Mouse (Mus musculus) stomach, embryonic 15.5 days (tissue): ENCODE results near the gene Stk32c. TPM values are rescaled to one million over a fixed set of nuclear protein-coding genes. Genes with fewer than 3 reads are reported as not detected.
A peak's percentile ranks its signal among the peaks of the same experiment; 100 is the strongest.

Experiments used
- ATAC-seq: fragments of 200-750 bp; cut with Nextera tagmentation; 2 replicates; pipeline ENCODE4 v1.8.0; 2017; ENCODE audit warnings: low read depth, moderate number of reproducible peaks, moderate TSS enrichment; ENCODE audit not compliant: insufficient read depth, low FRiP score
- H3K27ac ChIP-seq: fragments of 300-500 bp; sonication (generic); 2 replicates; pipeline ENCODE4 v1.5.1; 2015; ENCODE audit warnings: mild to moderate bottlenecking, inconsistent platforms
- H3K27me3 ChIP-seq: fragments of 300-500 bp; sonication (generic); replicated peaks from 2 replicates; pipeline ENCODE4 v1.6.1; 2015; ENCODE audit warnings: inconsistent platforms
- H3K36me3 ChIP-seq: fragments of 300-500 bp; sonication (generic); 2 replicates; pipeline ENCODE4 v1.6.1; 2015; ENCODE audit warnings: inconsistent platforms
- H3K4me1 ChIP-seq: fragments of 300-500 bp; sonication (generic); 2 replicates; pipeline ENCODE4 v1.6.1; 2015; ENCODE audit warnings: inconsistent platforms
- H3K4me2 ChIP-seq: fragments of 300-500 bp; sonication (generic); 2 replicates; pipeline ENCODE4 v1.6.1; 2015; ENCODE audit warnings: mild to moderate bottlenecking, inconsistent platforms
- H3K4me3 ChIP-seq: fragments of 300-500 bp; sonication (generic); replicated peaks from 2 replicates; pipeline ENCODE4 v1.5.1; 2015; ENCODE audit warnings: inconsistent platforms
- H3K9ac ChIP-seq: fragments of 300-500 bp; sonication (generic); 2 replicates; pipeline ENCODE4 v1.6.1; 2015; ENCODE audit warnings: inconsistent platforms
- H3K9me3 ChIP-seq: fragments of 300-500 bp; sonication (generic); 2 replicates; pipeline ENCODE4 v1.6.1; 2016; ENCODE audit warnings: inconsistent platforms
- WGBS: fragments of 180-500 bp; shearing (Covaris S2); methylation state at CpG from one replicate; pipeline ENCODE4 v1.1.7; 2015; 5-methylcytosine and 5-hydroxymethylcytosine counted together
- polyA plus RNA-seq: library from polyadenylated mRNA; unstranded; fragments of >200 nt; fragmentation: Nextera tagmentation; extraction: Ambion mirVana; gene quantifications from 2 replicates; pipeline ENCODE4 v1.2.1, GENCODE M21; 2015

Gene Stk32c
- polyA plus RNA-seq, 1 experiment from 2014 or later: 0.23 TPM

DNA sequence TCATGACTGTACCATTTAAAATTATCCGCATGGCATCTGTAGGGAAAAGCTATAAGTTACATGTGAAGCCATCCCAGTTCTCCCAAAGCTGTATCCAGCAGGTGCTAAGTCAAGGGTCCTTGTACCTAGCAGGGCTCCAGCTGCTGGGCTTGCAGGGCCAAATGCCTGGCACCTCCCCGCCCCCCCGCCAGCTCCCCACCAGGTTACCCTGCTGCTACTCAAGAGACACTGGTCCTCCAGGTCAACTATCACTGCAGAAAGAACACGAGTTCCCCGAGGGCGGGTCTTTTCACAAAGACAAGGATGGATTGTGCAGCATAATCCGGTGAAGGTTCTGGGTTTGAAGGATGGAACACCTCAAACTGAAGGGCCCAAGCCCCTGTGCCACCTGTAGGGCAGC lies 25.8 kb downstream of the Stk32c start:
- H3K9ac ChIP-seq: no peak overlapping the region
- H3K27ac ChIP-seq: no peak overlapping the region
- H3K36me3 ChIP-seq: no peaks in the 10 kb centered on the region
- H3K4me3 ChIP-seq: peak overlapping the region; percentile 65
- ATAC-seq: no peak
- WGBS: 32% methylated on average over 7 of the region's 7 CpGs
- peaks cover 28% of the 10 kb centered on the region for H3K27me3 ChIP-seq
- H3K4me2 ChIP-seq: peak overlapping the region; percentile 100
- H3K4me1 ChIP-seq: peaks cover 12% of the 10 kb centered on the region; the same call in 1 of the 2 replicates
- H3K9me3 ChIP-seq: no peaks in the 10 kb centered on the region

DNA sequence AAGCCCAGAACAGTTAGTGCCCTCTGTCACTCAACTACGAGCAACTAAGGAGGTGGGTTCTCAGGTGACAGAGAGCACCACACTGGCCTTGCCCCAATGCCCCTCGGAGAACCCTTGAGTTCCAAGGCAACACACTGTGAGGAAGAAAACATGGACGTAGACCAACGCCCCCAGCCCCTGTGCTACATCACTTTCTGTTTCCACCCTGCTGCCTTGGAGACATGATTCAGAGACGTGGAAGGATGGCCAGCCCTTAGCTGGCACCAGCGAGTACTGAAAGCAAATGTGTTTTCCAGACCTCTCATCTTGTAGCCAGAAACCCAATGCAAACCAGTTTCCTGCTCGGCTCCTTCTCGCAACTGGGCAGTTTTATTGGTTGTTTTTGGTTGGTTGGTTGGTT lies 26.7 kb downstream of the Stk32c start:
- 76% methylated on average over 8 of the region's 8 CpGs for WGBS
- H3K27ac ChIP-seq: no peak overlapping the region
- H3K9me3 ChIP-seq: no peaks in the 10 kb centered on the region
- H3K4me1 ChIP-seq: peaks cover 12% of the 10 kb centered on the region; the same call in 1 of the 2 replicates
- ATAC-seq: no peak
- H3K27me3 ChIP-seq: peaks cover 28% of the 10 kb centered on the region
- no peak overlapping the region for H3K4me2 ChIP-seq
- no peak overlapping the region for H3K4me3 ChIP-seq
- no peak overlapping the region for H3K9ac ChIP-seq
- H3K36me3 ChIP-seq: no peaks in the 10 kb centered on the region

DNA sequence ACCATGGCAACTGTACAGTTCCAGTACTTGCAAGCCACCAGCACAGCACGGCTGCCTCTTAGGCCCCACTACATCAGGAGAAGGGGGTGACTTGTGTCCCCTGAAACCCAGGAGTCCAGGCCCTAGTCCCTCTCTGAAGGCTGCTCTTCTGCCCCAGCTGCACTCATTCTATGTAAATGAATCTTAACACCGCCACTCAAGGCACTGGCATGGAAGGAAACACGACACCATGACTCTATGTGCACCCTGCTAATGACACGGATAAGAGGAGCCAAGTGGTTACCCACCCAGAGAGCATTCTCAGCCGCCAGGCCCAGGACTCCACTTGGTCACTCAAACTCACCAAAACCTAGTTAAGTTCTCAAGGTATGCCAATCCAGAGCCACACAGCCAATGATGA lies 27.1 kb downstream of the Stk32c start:
- no peak overlapping the region for H3K4me2 ChIP-seq
- H3K27me3 ChIP-seq: peaks cover 28% of the 10 kb centered on the region
- no peak for ATAC-seq
- 53% methylated on average over 5 of the region's 5 CpGs for WGBS
- H3K27ac ChIP-seq: no peak overlapping the region
- no peak overlapping the region for H3K9ac ChIP-seq
- no peaks in the 10 kb centered on the region for H3K36me3 ChIP-seq
- peaks cover 12% of the 10 kb centered on the region; the same call in 1 of the 2 replicates for H3K4me1 ChIP-seq
- no peak overlapping the region for H3K4me3 ChIP-seq
- no peaks in the 10 kb centered on the region for H3K9me3 ChIP-seq

DNA sequence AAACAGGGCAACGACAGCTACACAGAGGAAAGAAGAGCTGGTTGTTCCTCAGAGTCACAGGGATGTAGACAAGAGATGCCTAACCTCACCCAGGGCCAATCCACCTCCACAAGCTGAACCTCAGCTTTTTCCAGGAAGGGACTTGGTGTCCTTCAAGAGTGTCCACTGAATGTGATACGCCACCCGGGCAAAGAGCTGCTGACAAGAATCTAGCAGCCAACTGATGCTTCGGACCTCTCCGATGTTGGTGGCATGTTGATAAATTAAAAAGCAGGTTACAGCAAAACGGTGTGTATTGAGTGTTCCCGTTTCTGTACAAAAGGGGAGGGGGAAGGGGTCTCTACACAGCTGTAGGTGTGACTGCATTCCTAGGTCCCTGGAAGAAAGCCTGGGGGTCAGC lies 28.3 kb downstream of the Stk32c start:
- no peak overlapping the region for H3K4me2 ChIP-seq
- H3K4me1 ChIP-seq: peaks cover 12% of the 10 kb centered on the region; the same call in 1 of the 2 replicates
- H3K9me3 ChIP-seq: no peaks in the 10 kb centered on the region
- ATAC-seq: no peak
- H3K4me3 ChIP-seq: no peak overlapping the region
- no peaks in the 10 kb centered on the region for H3K36me3 ChIP-seq
- WGBS: 66% methylated on average over 7 of the region's 7 CpGs
- no peak overlapping the region for H3K9ac ChIP-seq
- H3K27ac ChIP-seq: no peak overlapping the region
- H3K27me3 ChIP-seq: peaks cover 28% of the 10 kb centered on the region

DNA sequence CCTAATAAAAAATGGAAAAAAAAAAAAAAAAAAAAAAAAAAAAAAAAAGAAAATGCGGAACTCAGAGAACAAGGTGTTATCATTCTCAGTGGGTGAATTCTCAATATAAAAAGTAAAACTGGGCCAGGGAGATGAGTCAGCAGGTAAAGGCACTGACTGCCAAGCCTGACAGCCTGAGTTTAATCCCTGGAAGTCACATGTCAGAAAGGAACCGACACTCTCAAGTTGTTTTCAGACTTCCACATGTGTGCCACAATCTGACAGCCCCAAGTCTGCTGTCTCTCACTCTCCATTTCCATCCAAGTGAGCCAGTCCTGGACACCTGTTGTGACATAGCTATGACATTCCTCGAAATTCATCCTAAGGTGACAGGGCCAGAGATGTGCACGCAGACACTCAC lies 28.7 kb downstream of the Stk32c start:
- Histone ChIP-seq H3K27me3 (peaks cover 28% of the 10 kb centered on the region), H3K4me2 (no peak overlapping the region), H3K27ac (no peak overlapping the region), H3K4me3 (no peak overlapping the region), H3K4me1 (peaks cover 12% of the 10 kb centered on the region; the same call in 1 of the 2 replicates), H3K9me3 (no peaks in the 10 kb centered on the region), H3K36me3 (no peaks in the 10 kb centered on the region), H3K9ac (no peak overlapping the region)
- ATAC-seq: no peak
- 76% methylated on average over 4 of the region's 4 CpGs for WGBS

DNA sequence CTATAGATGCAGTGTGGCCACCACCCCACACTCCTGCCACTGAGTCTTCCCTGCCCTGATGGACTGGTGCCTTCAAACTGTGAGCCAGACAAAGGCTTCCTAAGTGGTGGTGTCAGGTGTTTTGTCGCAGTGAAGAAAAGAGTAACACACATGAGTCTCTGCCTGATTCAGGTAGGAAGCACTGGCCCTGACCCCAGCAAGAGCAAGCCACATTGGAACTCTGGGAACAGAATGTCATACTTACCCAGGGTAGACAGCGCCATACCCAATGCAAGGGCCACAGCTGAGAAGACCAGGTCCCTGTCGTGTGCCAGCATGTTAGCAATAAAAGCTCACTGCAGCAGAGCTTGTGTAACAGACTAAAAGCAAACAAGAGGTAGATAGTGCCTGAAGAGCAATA lies 33.0 kb downstream of the Stk32c start:
- Histone ChIP-seq H3K27ac (no peak overlapping the region), H3K36me3 (no peaks in the 10 kb centered on the region), H3K4me2 (no peak overlapping the region), H3K27me3 (no peaks in the 10 kb centered on the region), H3K4me1 (no peaks in the 10 kb centered on the region), H3K9ac (no peak overlapping the region), H3K4me3 (no peak overlapping the region), H3K9me3 (no peaks in the 10 kb centered on the region)
- ATAC-seq: no peak
- WGBS: 95% methylated on average over 3 of the region's 3 CpGs

DNA sequence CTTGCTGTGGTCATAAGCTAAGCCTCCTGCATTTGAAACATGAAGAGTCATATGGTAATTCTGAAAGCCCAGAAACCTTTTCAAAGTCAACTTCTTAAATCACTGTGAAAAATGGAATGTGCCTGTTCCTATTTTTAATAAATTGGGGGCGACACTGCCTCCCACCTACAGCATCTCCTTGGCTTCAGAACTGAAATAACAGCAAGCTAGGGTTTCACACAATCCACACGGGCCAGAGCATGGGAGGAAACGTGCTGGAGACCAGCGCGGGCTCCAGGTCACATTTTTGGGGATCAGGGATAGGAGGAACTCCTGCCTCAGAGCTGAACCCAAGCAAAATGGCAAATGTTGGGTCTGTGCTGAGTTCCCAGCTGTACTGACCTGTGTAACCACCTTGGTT lies 33.8 kb downstream of the Stk32c start:
- no peak for ATAC-seq
- no peaks in the 10 kb centered on the region for H3K36me3 ChIP-seq
- no peak overlapping the region for H3K9ac ChIP-seq
- H3K27me3 ChIP-seq: no peaks in the 10 kb centered on the region
- H3K4me2 ChIP-seq: no peak overlapping the region
- no peaks in the 10 kb centered on the region for H3K9me3 ChIP-seq
- no peak overlapping the region for H3K27ac ChIP-seq
- H3K4me3 ChIP-seq: no peak overlapping the region
- WGBS: 79% methylated on average over 5 of the region's 5 CpGs
- H3K4me1 ChIP-seq: no peaks in the 10 kb centered on the region

DNA sequence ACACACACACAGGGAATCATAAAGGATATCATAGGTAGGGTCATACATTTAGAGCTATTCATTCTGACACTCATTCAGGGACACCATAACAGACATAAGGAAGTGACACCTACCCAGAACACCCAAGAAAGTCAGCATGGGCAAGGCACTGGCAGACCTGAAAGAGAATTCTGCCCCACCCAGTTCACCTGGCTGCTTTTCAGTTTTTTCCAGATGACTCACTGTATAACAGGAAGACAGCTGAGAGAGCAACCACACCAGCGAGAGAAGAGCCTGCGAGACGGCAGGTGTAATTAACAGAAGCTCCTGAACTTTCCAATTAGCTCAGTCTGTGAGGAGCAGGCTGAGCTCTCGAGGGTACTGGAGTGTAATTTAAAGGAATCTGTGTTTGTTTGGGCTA lies 44.0 kb downstream of the Stk32c start:
- no peak overlapping the region for H3K4me3 ChIP-seq
- H3K9ac ChIP-seq: no peak overlapping the region
- 64% methylated on average over 4 of the region's 4 CpGs for WGBS
- H3K27me3 ChIP-seq: no peaks in the 10 kb centered on the region
- no peak for ATAC-seq
- no peaks in the 10 kb centered on the region for H3K4me1 ChIP-seq
- no peaks in the 10 kb centered on the region for H3K9me3 ChIP-seq
- H3K27ac ChIP-seq: no peak overlapping the region
- H3K4me2 ChIP-seq: no peak overlapping the region
- H3K36me3 ChIP-seq: no peaks in the 10 kb centered on the region

DNA sequence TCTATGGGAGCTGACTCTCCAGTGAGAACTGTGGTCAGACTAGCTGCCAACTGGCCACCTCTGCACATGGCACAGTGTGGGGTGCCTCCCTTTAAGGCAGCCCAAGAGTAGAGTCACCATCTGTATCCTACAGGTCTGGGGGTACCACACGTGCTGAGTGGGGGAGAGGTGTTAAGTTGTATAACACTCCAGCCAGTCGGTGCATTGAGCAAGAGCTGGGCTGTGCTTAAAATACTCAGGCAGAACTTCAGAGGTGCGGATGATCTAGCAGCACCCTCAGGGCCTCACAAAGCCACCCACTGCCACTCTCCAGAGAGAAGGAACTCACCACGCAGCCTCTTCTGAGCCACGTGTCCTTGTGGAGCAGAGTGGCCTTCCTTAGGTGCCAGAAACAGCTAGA lies 48.7 kb downstream of the Stk32c start:
- Histone ChIP-seq H3K27me3 (no peaks in the 10 kb centered on the region), H3K9ac (no peak overlapping the region), H3K9me3 (no peaks in the 10 kb centered on the region), H3K27ac (no peak overlapping the region), H3K36me3 (no peaks in the 10 kb centered on the region), H3K4me1 (no peaks in the 10 kb centered on the region), H3K4me2 (no peak overlapping the region), H3K4me3 (no peak overlapping the region)
- 67% methylated on average over 5 of the region's 5 CpGs for WGBS
- ATAC-seq: no peak

DNA sequence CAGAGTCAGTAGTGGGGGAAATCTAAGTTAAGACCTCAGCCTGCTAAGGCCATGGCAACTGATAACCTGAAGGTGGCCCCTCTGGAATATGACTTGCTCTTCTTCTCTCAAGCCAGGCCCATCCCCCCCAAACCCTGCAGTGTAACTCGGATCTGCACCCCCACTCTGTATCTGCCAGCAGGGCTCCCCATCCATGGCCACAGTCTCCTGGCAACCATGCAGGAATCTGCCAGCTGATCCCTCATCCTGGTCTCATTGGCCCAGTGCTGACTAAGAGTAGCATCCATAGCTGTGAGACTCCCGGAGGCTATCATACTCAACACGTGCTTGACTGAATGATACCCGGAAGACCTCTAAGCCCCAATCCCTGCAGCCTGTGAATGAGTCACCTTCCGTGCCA lies 54.2 kb downstream of the Stk32c start:
- no peaks in the 10 kb centered on the region for H3K9me3 ChIP-seq
- 75% methylated on average over 5 of the region's 5 CpGs for WGBS
- no peak overlapping the region for H3K4me3 ChIP-seq
- H3K27me3 ChIP-seq: no peaks in the 10 kb centered on the region
- ATAC-seq: no peak
- no peak overlapping the region for H3K27ac ChIP-seq
- no peak overlapping the region for H3K4me2 ChIP-seq
- no peaks in the 10 kb centered on the region for H3K36me3 ChIP-seq
- H3K4me1 ChIP-seq: peaks cover 2% of the 10 kb centered on the region; the same call in 1 of the 2 replicates
- no peak overlapping the region for H3K9ac ChIP-seq

DNA sequence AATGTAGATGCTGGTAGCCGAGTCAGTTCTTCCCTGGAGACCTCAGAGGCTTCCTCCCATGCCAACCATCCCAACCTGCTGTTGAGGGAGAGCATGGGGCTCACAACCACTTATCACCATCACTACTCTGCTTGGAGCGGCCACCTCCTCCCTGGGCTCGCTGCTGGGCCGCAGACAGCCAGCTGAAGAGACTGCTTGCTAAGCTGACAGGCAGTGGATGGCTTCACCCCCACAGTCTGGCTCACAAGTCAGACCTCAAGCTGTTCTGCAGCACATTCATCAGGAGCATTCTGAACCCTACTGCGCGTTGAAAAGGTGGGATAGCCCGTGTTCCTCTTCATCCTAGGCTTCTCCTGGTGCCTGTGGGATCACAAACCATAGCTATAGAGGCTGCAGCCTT lies 54.6 kb downstream of the Stk32c start:
- H3K4me2 ChIP-seq: no peak overlapping the region
- 74% methylated on average over 7 of the region's 7 CpGs for WGBS
- H3K27ac ChIP-seq: no peak overlapping the region

DNA sequence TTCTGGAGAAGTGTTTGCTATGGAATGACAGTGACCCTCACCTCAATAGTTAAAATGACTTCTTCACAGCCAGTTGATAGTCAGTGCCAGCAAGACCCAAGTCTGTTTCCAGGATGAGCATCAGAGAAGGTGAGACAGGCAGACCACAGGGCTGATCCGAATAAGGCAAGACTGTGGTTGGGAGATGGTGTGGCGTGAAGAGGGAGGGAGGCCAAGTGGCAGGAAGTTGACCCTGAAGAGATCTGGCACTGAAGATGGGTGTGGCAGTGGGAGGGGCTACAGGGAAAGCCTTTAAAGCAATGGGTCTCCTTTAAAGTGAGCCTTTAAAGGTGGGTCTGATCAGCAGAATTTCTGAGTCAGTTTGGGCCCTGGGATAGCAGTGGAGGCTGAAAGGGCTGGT lies 55.6 kb downstream of the Stk32c start:
- ATAC-seq: no peak
- Histone ChIP-seq H3K36me3 (no peaks in the 10 kb centered on the region), H3K9me3 (no peaks in the 10 kb centered on the region), H3K4me1 (peaks cover 2% of the 10 kb centered on the region; the same call in 1 of the 2 replicates), H3K9ac (no peak overlapping the region), H3K27me3 (no peaks in the 10 kb centered on the region), H3K4me2 (no peak overlapping the region), H3K4me3 (no peak overlapping the region), H3K27ac (no peak overlapping the region)
- WGBS: 30% methylated on average over 2 of the region's 2 CpGs

More for the DNA sequence above, 54.6 kb downstream of the Stk32c start:
- Histone ChIP-seq H3K27me3 (no peaks in the 10 kb centered on the region), H3K4me1 (peaks cover 2% of the 10 kb centered on the region; the same call in 1 of the 2 replicates), H3K9ac (no peak overlapping the region), H3K4me3 (no peak overlapping the region), H3K9me3 (no peaks in the 10 kb centered on the region), H3K36me3 (no peaks in the 10 kb centered on the region)
- no peak for ATAC-seq
